Mouse (Mus musculus): ENCODE measurements around the gene Cdc40. TPM values are rescaled to one million over a fixed set of nuclear protein-coding genes. Genes with fewer than 3 reads are reported as not detected.

The Cdc40 gene
- polyA plus RNA-seq, 1 experiment from 2014 or later, result 37.0 TPM

GRCm38 (mm10) chr10:40855616-40856015 is 27.5 kb downstream of the Cdc40 start:
- Histone ChIP-seq H3K4me3 (no peak overlapping the region), H3K4me1 (no peaks in the 10 kb centered on the region), H3K27ac (no peak overlapping the region), H3K4me2 (replicated peaks) (no peak overlapping the region), H3K27me3 (no peaks in the 10 kb centered on the region), H3K9me3 (no peaks in the 10 kb centered on the region), H3K36me3 (peaks cover 7% of the 10 kb centered on the region), H3K9ac (no peak overlapping the region)
- whole genome bisulfite sequencing, result 60% methylated on average over 2 of the region's 2 CpGs
- ATAC-seq (ENCODE audit: low FRiP score, low read depth), result no peak

GRCm38 (mm10) chr10:40851138-40851537 is 32.0 kb downstream of the Cdc40 start:
- Histone ChIP-seq H3K9me3 (no peaks in the 10 kb centered on the region), H3K9ac (no peak overlapping the region), H3K27me3 (no peaks in the 10 kb centered on the region), H3K4me3 (no peak overlapping the region), H3K36me3 (peaks cover 36% of the 10 kb centered on the region), H3K4me2 (replicated peaks) (no peak overlapping the region), H3K4me1 (no peaks in the 10 kb centered on the region), H3K27ac (no peak overlapping the region)
- ATAC-seq (ENCODE audit: low FRiP score, low read depth), result no peak

- Histone ChIP-seq H3K4me3 (no peak overlapping the region), H3K9me3 (no peaks in the 10 kb centered on the region), H3K4me2 (replicated peaks) (no peak overlapping the region), H3K27ac (no peak overlapping the region), H3K9ac (no peak overlapping the region), H3K4me1 (peaks cover under 1% of the 10 kb centered on the region; the same call in 1 of the 2 replicates), H3K36me3 (peaks cover 37% of the 10 kb centered on the region), H3K27me3 (no peaks in the 10 kb centered on the region)
- WGBS, result 88% methylated on average over 2 of the region's 2 CpGs
- ATAC-seq (ENCODE audit: low FRiP score, low read depth), result no peak
These were observed 32.5 kb downstream of the Cdc40 start for GRCm38 (mm10) chr10:40850644-40851043.

GRCm38 (mm10) chr10:40847176-40847874 is 35.8 kb downstream of the Cdc40 start:
- ATAC-seq (ENCODE audit: low FRiP score, low read depth), result no peak
- Histone ChIP-seq H3K4me1 (peaks cover 26% of the 10 kb centered on the region), H3K9ac (no peak overlapping the region), H3K27me3 (no peaks in the 10 kb centered on the region), H3K9me3 (no peaks in the 10 kb centered on the region), H3K27ac (no peak overlapping the region), H3K4me2 (replicated peaks) (no peak overlapping the region), H3K36me3 (peaks cover 46% of the 10 kb centered on the region), H3K4me3 (no peak overlapping the region)
- WGBS, result 95% methylated on average over 10 of the region's 10 CpGs

- ATAC-seq (ENCODE audit: low FRiP score, low read depth), result no peak
- no peak overlapping the region for H3K4me3 ChIP-seq
- H3K9me3 ChIP-seq, result no peaks in the 10 kb centered on the region
- H3K27me3 ChIP-seq, result no peaks in the 10 kb centered on the region
- WGBS, result 74% methylated on average over 6 of the region's 6 CpGs
- H3K9ac ChIP-seq, result no peak overlapping the region
- H3K36me3 ChIP-seq, result peaks cover 59% of the 10 kb centered on the region
- peak overlapping the region; percentile 58 for H3K27ac ChIP-seq
- H3K4me2 ChIP-seq (replicated peaks), result no peak overlapping the region
- peaks cover 26% of the 10 kb centered on the region for H3K4me1 ChIP-seq
These were observed 37.5 kb downstream of the Cdc40 start for GRCm38 (mm10) chr10:40845626-40846025.

- Histone ChIP-seq H3K27me3 (no peaks in the 10 kb centered on the region), H3K9ac (no peak overlapping the region), H3K4me1 (peaks cover 26% of the 10 kb centered on the region), H3K4me2 (replicated peaks) (peak overlapping the region; percentile 41), H3K4me3 (0 out of 2 replicates have a peak overlapping the region, but pooled peaks have one; percentile 3), H3K36me3 (peaks cover 64% of the 10 kb centered on the region), H3K27ac (peak overlapping the region; percentile 39; the same call in 1 of the 2 replicates), H3K9me3 (no peaks in the 10 kb centered on the region)
- WGBS, result 27% methylated on average over 10 of the region's 10 CpGs
- ATAC-seq (ENCODE audit: low FRiP score, low read depth), result peak; percentile 75; the same call in 1 of the 2 replicates
These were observed 38.6 kb downstream of the Cdc40 start for GRCm38 (mm10) chr10:40844546-40844945.

GRCm38 (mm10) chr10:40843841-40844240 is 39.3 kb downstream of the Cdc40 start:
- Histone ChIP-seq H3K4me1 (peaks cover 26% of the 10 kb centered on the region), H3K27me3 (no peaks in the 10 kb centered on the region), H3K27ac (peak overlapping the region; percentile 39; the same call in 1 of the 2 replicates), H3K9me3 (no peaks in the 10 kb centered on the region), H3K36me3 (peaks cover 65% of the 10 kb centered on the region), H3K9ac (no peak overlapping the region), H3K4me2 (replicated peaks) (peak overlapping the region; percentile 41), H3K4me3 (no peak overlapping the region)
- ATAC-seq (ENCODE audit: low FRiP score, low read depth), result no peak
- 57% methylated on average over 5 of the region's 5 CpGs for WGBS

GRCm38 (mm10) chr10:40840086-40840485 is 43.0 kb downstream of the Cdc40 start:
- no peak overlapping the region for H3K4me2 ChIP-seq (replicated peaks)
- peaks cover 21% of the 10 kb centered on the region for H3K4me1 ChIP-seq
- ATAC-seq (ENCODE audit: low FRiP score, low read depth), result no peak
- no peaks in the 10 kb centered on the region for H3K27me3 ChIP-seq
- no peaks in the 10 kb centered on the region for H3K9me3 ChIP-seq
- 84% methylated on average over 5 of the region's 5 CpGs for WGBS
- no peak overlapping the region for H3K9ac ChIP-seq
- H3K36me3 ChIP-seq, result peaks cover 65% of the 10 kb centered on the region
- no peak overlapping the region for H3K4me3 ChIP-seq
- H3K27ac ChIP-seq, result no peak overlapping the region

GRCm38 (mm10) chr10:40831267-40831666 is 51.8 kb downstream of the Cdc40 start:
- Histone ChIP-seq H3K27me3 (no peaks in the 10 kb centered on the region), H3K4me1 (0 out of 2 replicates have a peak, but pooled peaks cover 5% of the 10 kb centered on the region), H3K4me3 (no peak overlapping the region), H3K36me3 (peaks cover 59% of the 10 kb centered on the region), H3K27ac (no peak overlapping the region), H3K9me3 (no peaks in the 10 kb centered on the region), H3K4me2 (replicated peaks) (no peak overlapping the region), H3K9ac (no peak overlapping the region)
- 85% methylated on average over 5 of the region's 7 CpGs for WGBS
- no peak for ATAC-seq (ENCODE audit: low FRiP score, low read depth)

- no peak overlapping the region for H3K27ac ChIP-seq
- no peak overlapping the region for H3K4me2 ChIP-seq (replicated peaks)
- H3K4me1 ChIP-seq, result 0 out of 2 replicates have a peak, but pooled peaks cover 5% of the 10 kb centered on the region
- H3K4me3 ChIP-seq, result no peak overlapping the region
- ATAC-seq (ENCODE audit: low FRiP score, low read depth), result no peak
- peaks cover 51% of the 10 kb centered on the region for H3K36me3 ChIP-seq
- H3K27me3 ChIP-seq, result no peaks in the 10 kb centered on the region
- H3K9ac ChIP-seq, result no peak overlapping the region
- no peaks in the 10 kb centered on the region for H3K9me3 ChIP-seq
- WGBS, result 92% methylated on average over 3 of the region's 3 CpGs
These were observed 52.8 kb downstream of the Cdc40 start for GRCm38 (mm10) chr10:40830312-40830711.

- H3K4me2 ChIP-seq (replicated peaks), result no peak overlapping the region
- H3K36me3 ChIP-seq, result peaks cover 28% of the 10 kb centered on the region
- H3K9me3 ChIP-seq, result no peaks in the 10 kb centered on the region
- H3K27ac ChIP-seq, result no peak overlapping the region
- no peak overlapping the region for H3K9ac ChIP-seq
- no peak for ATAC-seq (ENCODE audit: low FRiP score, low read depth)
- WGBS, result 88% methylated on average over 4 of the region's 4 CpGs
- H3K4me3 ChIP-seq, result no peak overlapping the region
- 0 out of 2 replicates have a peak, but pooled peaks cover 5% of the 10 kb centered on the region for H3K4me1 ChIP-seq
- no peaks in the 10 kb centered on the region for H3K27me3 ChIP-seq
These were observed 55.4 kb downstream of the Cdc40 start for GRCm38 (mm10) chr10:40827706-40828105.

- no peak overlapping the region for H3K27ac ChIP-seq
- ATAC-seq (ENCODE audit: low FRiP score, low read depth), result no peak
- no peak overlapping the region for H3K4me2 ChIP-seq (replicated peaks)
- no peaks in the 10 kb centered on the region for H3K9me3 ChIP-seq
- peaks cover 20% of the 10 kb centered on the region for H3K36me3 ChIP-seq
- H3K9ac ChIP-seq, result no peak overlapping the region
- H3K27me3 ChIP-seq, result no peaks in the 10 kb centered on the region
- 0 out of 2 replicates have a peak, but pooled peaks cover 5% of the 10 kb centered on the region for H3K4me1 ChIP-seq
- H3K4me3 ChIP-seq, result no peak overlapping the region
- WGBS, result 62% methylated on average over 6 of the region's 6 CpGs
These were observed 57.2 kb downstream of the Cdc40 start for GRCm38 (mm10) chr10:40825952-40826351.

GRCm38 (mm10) chr10:40816471-40816870 is 66.6 kb downstream of the Cdc40 start:
- no peak overlapping the region for H3K4me3 ChIP-seq
- H3K36me3 ChIP-seq, result no peaks in the 10 kb centered on the region
- H3K27ac ChIP-seq, result no peak overlapping the region
- no peak overlapping the region for H3K4me2 ChIP-seq (replicated peaks)
- H3K4me1 ChIP-seq, result no peaks in the 10 kb centered on the region
- ATAC-seq (ENCODE audit: low FRiP score, low read depth), result no peak
- no peaks in the 10 kb centered on the region for H3K27me3 ChIP-seq
- WGBS, result 50% methylated on average over 6 of the region's 6 CpGs
- no peaks in the 10 kb centered on the region for H3K9me3 ChIP-seq
- H3K9ac ChIP-seq, result no peak overlapping the region

Measured in limb, embryonic 13.5 days (tissue).